Mouse (Mus musculus): ENCODE data around the gene Cmtm3. TPM values are rescaled to one million over a fixed set of nuclear protein-coding genes. Genes with fewer than 3 reads are reported as not detected.

The Cmtm3 gene
- total RNA-seq, 2 experiments from 2014 or later: 9.3 to 12.2 TPM

GRCm38 (mm10) chr8:104340233-104341105, 1.3 kb downstream of the Cmtm3 start:
- DNase-seq (ENCODE audit: low spot score in 2 of 2): peak; percentile 57 to 62
- intact Hi-C loops (cut with DNase I): loop anchor here (2.0 to 5.0 kb wide), 3 partner anchors 28 to 167 kb away; partner anchors contain the start of genes Terb1 and Tk2

GRCm38 (mm10) chr8:104341106-104341561, 1.9 kb downstream of the Cmtm3 start:
- intact Hi-C loops (cut with DNase I): loop anchor here (2.0 to 5.0 kb wide), 3 partner anchors 28 to 166 kb away; partner anchors contain the start of genes Terb1 and Tk2

GRCm38 (mm10) chr8:104341678-104342077, 2.5 kb downstream of the Cmtm3 start:
- intact Hi-C loops (cut with DNase I): loop anchor here (2.0 to 5.0 kb wide), 3 partner anchors 29 to 166 kb away; partner anchors contain the start of genes Terb1 and Tk2
- no peak for DNase-seq (ENCODE audit: low spot score in 2 of 2)

More at GRCm38 (mm10) chr8:104341106-104341561, 1.9 kb downstream of the Cmtm3 start:
- DNase-seq (ENCODE audit: low spot score in 2 of 2): peak in 1 of 2 experiments; percentile 21

GRCm38 (mm10) chr8:104342426-104342825, 3.2 kb downstream of the Cmtm3 start:
- DNase-seq (ENCODE audit: low spot score in 2 of 2): no peak
- intact Hi-C loops (cut with DNase I): loop anchor here (5.0 kb wide), 1 partner anchor 165 kb away; the partner anchor contains the start of gene Terb1

GRCm38 (mm10) chr8:104343957-104344356, 4.7 kb downstream of the Cmtm3 start:
- DNase-seq (ENCODE audit: low spot score in 2 of 2): peak; percentile 86 to 87
- intact Hi-C loops (cut with DNase I): loop anchor here (1.0 to 5.0 kb wide), 3 partner anchors 98 to 227 kb away; partner anchors contain the start of gene Terb1

GRCm38 (mm10) chr8:104344622-104345021, 5.4 kb downstream of the Cmtm3 start:
- intact Hi-C loops (cut with DNase I): loop anchor here (2.0 to 5.0 kb wide), 2 partner anchors 163 to 226 kb away; partner anchors contain the start of gene Terb1
- no peak for DNase-seq (ENCODE audit: low spot score in 2 of 2)

- intact Hi-C loops (cut with DNase I): no loop called here
- no peak for DNase-seq (ENCODE audit: low spot score in 2 of 2)
Observed at GRCm38 (mm10) chr8:104346706-104347105, 7.5 kb downstream of the Cmtm3 start.

GRCm38 (mm10) chr8:104348971-104349370, 9.8 kb downstream of the Cmtm3 start:
- DNase-seq (ENCODE audit: low spot score in 2 of 2): no peak
- intact Hi-C loops (cut with DNase I): no loop called here

GRCm38 (mm10) chr8:104350047-104350446, 10.8 kb downstream of the Cmtm3 start:
- intact Hi-C loops (cut with DNase I): no loop called here
- DNase-seq (ENCODE audit: low spot score in 2 of 2): no peak

- no peak for DNase-seq (ENCODE audit: low spot score in 2 of 2)
- intact Hi-C loops (cut with DNase I): no loop called here
Observed at GRCm38 (mm10) chr8:104353186-104353585, 14.0 kb downstream of the Cmtm3 start.

GRCm38 (mm10) chr8:104354504-104354903, 15.3 kb downstream of the Cmtm3 start:
- DNase-seq (ENCODE audit: low spot score in 2 of 2): no peak
- intact Hi-C loops (cut with DNase I): no loop called here

GRCm38 (mm10) chr8:104358637-104359036, 19.4 kb downstream of the Cmtm3 start:
- intact Hi-C loops (cut with DNase I): no loop called here
- no peak for DNase-seq (ENCODE audit: low spot score in 2 of 2)

GRCm38 (mm10) chr8:104359778-104360456, 20.7 kb downstream of the Cmtm3 start:
- no peak for DNase-seq (ENCODE audit: low spot score in 2 of 2)
- intact Hi-C loops (cut with DNase I): no loop called here

- intact Hi-C loops (cut with DNase I): no loop called here
- no peak for DNase-seq (ENCODE audit: low spot score in 2 of 2)
Observed at GRCm38 (mm10) chr8:104365695-104366094, 26.5 kb downstream of the Cmtm3 start.

GRCm38 (mm10) chr8:104367398-104367797, 28.2 kb downstream of the Cmtm3 start:
- intact Hi-C loops (cut with DNase I): no loop called here
- no peak for DNase-seq (ENCODE audit: low spot score in 2 of 2)

- DNase-seq (ENCODE audit: low spot score in 2 of 2): no peak
- intact Hi-C loops (cut with DNase I): no loop called here
Observed at GRCm38 (mm10) chr8:104369591-104369990, 30.4 kb downstream of the Cmtm3 start.

GRCm38 (mm10) chr8:104370071-104370470, 30.9 kb downstream of the Cmtm3 start:
- peak in 1 of 2 experiments; percentile 59 for DNase-seq (ENCODE audit: low spot score in 2 of 2)
- intact Hi-C loops (cut with DNase I): no loop called here

- intact Hi-C loops (cut with DNase I): no loop called here
- DNase-seq (ENCODE audit: low spot score in 2 of 2): no peak
Observed at GRCm38 (mm10) chr8:104371121-104371520, 31.9 kb downstream of the Cmtm3 start.

- peak in 1 of 2 experiments; percentile 41 for DNase-seq (ENCODE audit: low spot score in 2 of 2)
- intact Hi-C loops (cut with DNase I): no loop called here
Observed at GRCm38 (mm10) chr8:104373779-104374178, 34.6 kb downstream of the Cmtm3 start.

- DNase-seq (ENCODE audit: low spot score in 2 of 2): no peak
- intact Hi-C loops (cut with DNase I): no loop called here
Observed at GRCm38 (mm10) chr8:104374269-104374668, 35.1 kb downstream of the Cmtm3 start.
